Mouse (Mus musculus) ES-Bruce4 (cell line): ENCODE results near the gene Pkd1l3.

Source experiments
- CTCF ChIP-seq: IDR thresholded peaks from one replicate; pipeline ENCODE4 v1.8.1; 2011; ENCODE audit warnings: low read depth, low read length
- POLR2A ChIP-seq: IDR thresholded peaks from one replicate; pipeline ENCODE4 v1.8.1; 2011; ENCODE audit warnings: low read length; ENCODE audit not compliant: insufficient read depth

- TF ChIP-seq CTCF (no peak), POLR2A (no peak)
Observed at GRCm38 (mm10) chr8:109675896-109676643, 61.8 kb downstream of the Pkd1l3 start.
